Mouse (Mus musculus) lung, postnatal 10 days (tissue): ENCODE measurements around the gene Por.

Experiments
- DNase-seq: peaks from one replicate; pipeline ENCODE4 v3.0.0; 2021

Gene Por

DNA sequence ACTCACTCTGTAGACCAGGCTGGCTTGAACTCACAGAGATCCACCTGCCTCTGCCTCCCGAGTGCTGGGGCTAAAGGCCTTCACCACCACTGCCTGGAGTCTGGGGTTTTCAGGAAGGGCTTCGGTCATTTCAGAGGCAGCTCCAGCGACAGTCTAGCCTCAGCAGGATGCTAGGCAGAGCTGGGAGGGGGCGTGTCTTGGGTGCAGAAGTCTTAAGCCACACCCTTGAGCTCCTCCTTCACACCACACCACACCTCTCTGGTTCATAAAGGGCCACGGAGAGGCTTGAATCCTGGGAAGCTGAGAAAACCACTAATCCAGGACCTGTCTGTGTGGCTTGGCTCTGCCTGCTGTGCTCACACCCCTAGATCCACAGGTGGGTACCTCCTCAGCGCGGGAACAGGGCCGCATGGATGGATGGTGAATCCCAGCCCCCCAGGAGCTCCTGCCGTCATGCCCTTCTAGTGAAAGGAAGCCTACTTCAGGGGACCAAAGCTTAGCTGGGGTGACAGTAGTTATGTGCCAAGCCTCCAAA is at the start of gene Por:
TSS of gene Por (plus strand) at position 293 of the 535 bp plus-strand sequence.
- peak; percentile 63 for DNase-seq

DNA sequence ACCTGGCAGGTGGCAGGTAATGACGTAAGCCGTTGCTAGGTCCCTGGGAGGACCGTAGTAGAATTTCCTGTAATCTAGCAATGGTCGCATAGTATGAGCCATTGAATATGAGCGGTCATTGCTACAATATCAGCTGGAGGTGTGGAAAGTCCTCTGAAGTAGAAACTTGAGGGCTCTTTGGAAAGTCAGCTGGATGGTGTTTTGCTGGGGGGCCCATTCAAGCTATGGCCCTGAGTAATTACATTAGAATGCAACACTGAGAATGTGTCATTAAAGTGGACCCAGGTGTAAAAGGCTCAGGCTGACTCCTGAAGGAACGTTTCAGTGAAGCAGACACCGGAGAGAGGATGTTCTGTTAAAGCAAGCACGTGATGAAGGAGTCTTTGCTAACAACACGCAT is 49.3 kb upstream of the Por start:
- DNase-seq: no peak

DNA sequence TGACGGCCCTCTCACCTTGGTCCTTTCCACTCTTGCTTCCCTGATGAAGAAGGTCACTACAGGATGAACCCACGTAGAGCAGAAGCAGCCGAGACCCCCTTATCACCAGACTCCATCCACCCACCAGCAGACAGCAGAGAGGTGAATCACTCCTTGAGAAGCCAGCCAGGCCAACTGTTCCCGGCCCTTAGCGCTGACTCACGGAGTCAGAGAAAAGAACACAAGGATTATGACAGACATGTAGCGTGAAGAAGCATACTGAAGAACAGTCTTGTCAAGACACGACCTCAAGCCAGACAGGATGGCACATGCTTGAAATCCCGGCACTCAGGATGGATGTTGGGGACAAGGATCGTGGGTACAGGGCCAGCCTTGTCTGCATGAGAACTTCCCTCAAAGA is 48.1 kb upstream of the Por start:
- no peak for DNase-seq

DNA sequence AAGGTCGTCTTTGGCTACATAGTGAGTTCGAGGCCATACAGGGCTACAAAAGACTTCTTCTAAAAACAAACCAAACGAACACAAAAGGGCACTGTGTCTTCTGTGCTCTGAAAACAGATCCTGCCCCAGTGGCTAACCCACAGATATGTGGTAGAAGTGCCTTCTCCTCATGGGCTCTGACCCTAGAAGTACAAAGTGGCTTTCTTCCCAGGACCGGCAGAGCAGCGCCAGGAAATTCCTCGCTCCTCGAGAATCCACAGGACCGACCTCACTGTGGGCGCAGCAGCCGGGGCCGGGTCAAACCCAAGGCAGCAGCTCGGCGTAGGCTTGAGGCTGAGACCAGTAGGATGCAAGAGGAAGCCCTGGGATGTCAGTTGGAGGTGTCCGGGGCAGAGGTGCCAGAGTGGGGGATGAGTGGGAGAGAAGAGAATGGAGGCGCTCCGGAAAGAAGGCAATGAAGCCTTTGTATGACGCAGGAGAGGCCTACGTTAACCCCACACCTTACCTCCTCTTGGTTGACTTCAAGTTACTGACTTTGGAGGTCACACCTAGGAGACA is 46.7 kb upstream of the Por start:
- DNase-seq: no peak

DNA sequence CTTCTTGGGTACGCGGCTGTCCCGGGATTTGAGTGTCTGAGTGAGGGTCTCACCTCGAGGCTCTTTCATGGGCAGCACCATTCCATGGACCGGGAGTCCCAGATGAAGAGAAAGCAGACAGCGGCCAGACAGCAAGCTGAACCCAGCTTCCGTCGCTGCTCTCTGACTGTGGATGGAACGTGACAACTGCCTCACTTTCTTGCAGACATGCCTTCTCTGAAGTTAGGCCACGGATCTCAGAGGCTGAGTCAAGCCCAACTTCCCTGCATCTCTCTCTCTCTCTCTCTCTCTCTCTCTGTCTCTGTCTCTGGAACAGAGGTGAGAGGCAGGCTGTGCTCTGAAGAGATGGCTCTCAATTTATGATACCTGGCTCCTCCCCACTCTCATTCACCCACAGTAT is 40.9 kb upstream of the Por start:
- no peak for DNase-seq

DNA sequence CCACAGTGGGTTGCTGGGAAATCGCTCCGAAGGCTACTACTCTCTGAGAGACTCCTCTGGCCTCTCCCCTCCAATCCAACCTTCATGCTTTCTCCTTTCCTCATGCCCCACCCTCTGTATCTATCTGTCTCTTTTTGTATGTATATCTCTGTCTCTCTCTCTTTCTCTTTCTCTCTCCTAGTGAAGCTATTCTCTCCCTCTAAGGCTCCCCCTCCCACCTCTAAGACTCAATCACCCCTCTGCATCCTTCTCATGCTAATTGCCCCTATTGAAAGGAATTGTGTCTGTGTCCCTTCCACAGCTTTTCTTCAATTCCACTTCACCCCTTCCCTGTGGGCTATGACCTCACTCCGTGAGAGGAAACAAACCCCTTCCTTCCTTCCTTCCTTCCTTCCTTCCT is 40.4 kb upstream of the Por start:
- no peak for DNase-seq

DNA sequence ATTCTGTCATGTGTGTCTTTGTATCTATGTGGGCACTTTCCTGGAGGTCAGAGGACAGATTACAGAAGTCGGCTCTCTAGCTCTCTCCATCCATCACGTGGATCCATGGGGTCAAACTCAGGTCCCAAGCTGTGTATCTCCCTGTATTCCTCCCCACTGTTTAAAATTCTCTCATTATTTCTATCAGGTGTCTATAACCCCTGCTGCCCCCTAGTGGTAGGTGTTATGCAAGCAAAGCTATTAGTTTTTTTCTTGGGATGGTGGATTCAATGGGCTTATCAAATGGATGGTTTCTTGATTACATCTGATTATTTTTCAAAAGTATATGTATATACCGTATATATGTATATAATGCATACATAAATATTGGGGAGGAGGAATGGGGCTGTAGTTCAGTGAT is 39.2 kb upstream of the Por start:
- peak; percentile 80 for DNase-seq

DNA sequence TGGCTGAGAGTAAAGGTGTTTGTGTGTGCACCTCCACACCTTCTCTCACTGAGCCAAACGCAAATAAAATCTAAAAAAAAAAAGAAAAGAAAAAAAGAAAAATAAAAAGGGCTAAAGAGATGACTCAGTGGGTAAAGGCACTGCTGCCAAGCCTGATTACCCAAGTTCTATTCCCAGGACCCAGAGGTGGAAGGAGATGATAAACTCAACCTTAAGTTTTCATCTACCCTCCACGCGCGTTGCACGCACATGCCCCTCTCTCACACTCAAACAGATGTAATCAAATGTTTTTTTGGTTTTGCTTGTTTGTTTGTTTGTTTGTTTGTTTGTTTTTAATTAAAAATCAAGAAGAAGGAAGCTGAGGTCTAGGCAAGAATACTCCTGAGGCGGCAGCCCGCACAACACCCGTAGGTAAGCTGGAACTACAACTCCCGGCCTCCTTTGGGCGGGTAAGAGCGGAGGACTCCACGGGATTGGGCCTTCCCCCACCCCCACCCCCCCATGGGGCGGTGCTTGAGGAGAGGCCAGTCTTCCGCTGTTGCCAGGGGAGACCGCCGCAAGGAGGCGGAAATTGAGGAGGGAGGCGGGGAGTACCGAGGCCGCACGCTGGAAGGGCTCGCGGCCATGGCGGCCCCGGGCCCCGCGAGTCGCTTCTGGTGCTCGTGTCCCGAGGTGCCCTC is 37.6 kb upstream of the Por start, which contains the start of gene Rhbdd2:
TSS of gene Rhbdd2 (plus strand) at position 502 of the 680 bp plus-strand sequence.
- peak; percentile 99 for DNase-seq

DNA sequence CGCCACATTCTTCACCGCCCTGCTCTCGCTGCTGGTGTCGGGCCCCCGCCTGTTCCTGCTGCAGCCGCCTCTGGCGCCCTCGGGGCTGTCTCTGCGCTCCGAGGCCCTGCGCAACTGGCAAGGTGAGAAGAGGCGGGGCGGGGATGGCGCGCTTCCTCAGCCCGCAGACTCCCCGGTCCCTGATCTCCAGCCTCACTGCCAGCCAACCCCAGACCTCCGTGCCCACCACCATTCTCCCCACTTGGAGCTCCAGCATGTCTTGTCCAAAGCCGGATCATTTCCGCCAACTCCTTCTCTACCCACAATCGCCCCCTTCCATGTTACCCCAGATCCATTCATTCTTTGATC is 37.1 kb upstream of the Por start:
- DNase-seq: no peak

DNA sequence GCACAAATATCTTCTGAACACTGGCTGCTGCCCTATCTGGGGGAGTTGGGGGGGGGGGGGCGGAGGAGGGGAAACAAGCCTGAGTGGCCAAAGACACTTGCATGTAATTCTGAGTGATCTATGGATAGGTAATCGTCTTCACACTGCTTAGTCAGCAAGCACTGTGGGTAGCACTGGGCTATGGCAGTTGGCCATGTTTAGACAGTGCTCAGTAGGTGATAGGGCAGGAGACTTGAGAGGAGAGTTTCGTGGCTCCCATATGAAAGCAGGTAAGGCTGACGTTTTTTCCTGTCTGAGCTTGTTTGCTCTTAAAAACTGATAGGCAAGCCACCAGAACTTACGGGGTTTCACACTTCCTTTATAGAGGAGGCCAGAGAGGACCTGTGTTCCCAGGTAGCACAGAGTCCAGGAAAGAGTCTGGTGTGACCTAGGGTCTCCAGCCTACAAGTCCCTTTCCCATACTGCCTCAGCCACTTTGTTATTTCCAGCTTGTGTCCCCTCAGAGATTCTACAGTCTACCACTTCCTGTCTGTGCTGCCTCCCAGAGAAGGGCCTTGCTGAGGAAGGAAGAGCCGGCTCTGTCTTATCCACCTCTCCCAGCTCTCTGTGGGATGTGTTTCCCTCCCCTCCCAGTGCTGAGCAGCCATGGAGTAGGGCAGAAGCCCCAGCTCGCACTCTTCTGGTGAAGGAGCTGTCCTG is 29.9 kb upstream of the Por start:
- no peak for DNase-seq

DNA sequence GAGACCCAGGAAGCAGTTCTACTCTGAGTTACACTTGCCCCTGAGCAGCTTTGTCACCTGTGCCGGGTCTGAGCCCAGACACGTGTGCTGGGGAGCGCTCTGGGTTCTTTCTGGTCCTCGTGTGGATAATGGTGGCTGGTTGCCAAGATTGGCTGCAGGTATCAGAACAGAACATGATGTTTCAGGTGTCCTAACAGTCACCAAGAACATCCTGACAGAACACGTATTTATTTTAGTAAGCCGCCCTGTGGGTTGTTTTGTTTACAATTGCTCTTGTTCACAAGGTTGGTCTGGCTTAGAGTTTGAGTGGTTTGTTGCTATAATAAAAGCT is 29.4 kb upstream of the Por start:
- no peak for DNase-seq

DNA sequence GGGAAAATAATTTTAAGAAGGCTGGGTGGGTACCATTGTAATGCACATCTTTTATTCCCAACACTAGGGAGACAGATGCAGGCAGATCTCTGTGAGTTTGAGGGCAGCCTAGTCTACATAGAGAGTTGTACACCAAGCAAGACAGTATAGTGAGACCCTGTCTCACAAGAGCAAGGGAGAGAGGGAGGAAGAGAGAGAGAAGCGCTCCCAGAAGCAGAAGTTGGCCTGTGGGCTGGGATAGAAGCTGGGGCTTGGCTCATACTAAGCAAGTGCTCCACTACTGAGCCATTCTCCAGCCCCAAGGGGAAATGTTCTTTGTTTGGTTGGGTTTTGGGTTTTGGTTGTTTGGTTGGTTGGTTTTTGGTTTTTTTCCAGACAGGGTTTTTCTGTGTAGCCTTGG is 28.8 kb upstream of the Por start:
- DNase-seq: no peak

DNA sequence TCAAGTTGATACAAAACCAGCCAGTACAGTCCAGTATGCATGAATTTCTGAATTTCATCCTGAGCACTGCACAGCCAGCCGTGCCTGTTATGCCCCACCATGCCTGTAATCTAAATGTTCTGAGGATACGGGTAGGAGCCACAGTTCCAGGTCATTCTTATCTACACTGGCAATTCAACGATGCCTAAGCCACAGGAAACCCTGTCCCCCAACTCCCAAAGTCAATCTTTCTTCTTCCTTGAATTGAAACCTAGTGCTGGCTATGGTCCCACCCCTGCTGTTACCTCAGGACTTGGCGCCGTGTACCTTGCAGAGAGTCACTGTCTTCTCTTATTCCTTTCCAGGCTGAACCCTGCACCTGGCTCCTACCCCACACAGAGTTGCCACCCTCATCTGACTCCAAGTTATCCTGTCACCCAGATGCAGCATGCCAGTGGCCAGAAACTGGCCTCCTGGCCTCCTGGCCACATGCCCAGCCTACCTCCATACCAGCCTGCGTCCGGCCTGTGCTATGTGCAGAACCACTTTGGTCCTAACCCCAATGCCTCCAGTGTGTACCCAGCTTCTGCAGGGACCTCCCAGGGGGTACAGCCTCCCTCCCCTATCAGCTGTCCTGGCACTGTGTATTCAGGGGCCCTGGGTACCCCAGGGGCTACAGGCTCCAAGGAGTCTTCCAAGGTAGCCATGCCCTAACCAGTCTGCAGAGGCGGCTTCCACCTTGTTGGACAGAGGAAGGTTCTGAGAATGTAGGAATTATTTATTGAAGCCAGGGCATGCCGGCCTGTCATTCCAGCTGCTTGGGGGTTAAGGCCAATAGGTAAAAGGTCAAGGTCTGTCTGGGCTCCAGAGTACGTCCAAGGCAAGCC is 26.9 kb upstream of the Por start:
- DNase-seq: no peak

DNA sequence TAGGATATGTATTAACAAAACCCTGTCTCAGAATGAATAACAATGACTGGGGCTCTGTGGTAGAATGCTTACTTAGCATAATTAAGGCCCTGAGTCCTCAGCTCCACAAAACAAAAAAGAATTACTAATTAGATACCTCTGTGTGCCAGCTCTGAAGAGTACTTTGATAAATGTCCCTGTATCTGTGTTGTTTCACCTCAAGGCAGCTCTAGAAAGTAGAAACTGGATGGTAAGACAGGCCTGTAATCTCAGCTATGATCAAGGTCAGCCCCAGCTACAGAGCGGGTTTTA is 26.3 kb upstream of the Por start:
- DNase-seq: no peak

DNA sequence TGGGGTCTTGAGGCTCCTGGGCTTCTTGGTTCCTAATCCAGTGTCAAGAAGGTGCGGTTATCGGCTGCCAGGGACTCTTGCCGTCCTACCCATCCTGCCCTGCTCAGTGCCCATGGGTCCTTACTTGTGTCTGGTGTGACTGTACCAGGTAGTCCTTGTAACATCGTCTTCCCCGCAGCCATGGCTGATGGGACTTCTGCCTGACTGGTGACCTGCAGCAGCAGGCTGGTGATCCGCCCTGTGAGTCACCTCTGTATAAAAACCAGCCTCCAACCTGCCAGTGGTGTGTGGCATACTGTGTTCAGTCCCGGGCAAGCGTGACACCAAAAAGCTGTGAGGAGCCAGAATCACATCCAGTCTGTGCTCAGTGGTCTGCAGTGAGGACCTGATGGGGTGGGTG is 26.0 kb upstream of the Por start:
- no peak for DNase-seq

DNA sequence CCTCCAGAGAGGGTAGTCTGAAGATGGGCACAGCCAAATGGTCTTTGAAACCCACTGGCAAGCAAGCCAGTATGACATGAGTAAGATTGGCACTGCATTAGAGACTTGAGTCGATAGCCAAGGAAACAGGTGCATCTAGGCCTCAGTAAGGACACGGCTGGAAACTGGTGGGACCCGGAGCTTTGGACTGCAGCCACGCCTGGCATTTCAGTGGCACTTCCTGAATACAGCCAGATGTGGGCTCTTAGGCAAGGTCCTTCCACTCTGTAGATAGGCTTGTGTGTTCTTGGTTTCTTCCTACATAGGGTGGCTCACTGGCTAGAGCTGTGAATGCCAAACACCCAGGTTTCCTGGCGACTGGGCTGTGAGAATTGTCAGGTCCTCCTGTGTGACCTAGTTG is 24.5 kb upstream of the Por start:
- no peak for DNase-seq

DNA sequence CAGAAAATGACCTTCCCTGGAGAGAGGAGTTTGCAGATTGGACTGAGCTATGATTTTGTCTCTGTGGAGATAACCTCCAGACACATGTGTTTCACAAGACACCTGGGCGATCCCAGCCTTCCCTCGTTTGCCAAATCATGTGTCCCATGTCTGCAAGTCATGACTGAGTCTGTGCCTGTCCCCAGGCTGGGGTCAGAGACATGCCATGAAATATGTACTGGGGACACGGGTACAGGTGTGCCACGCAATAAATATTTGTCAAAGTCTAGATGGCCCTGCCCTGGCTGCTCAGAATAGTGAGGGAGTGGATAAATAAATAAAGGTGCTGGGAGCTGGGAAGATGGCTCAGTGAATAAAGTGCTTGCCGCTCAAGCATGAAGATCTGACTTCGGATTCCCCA is 23.8 kb upstream of the Por start:
- DNase-seq: no peak

DNA sequence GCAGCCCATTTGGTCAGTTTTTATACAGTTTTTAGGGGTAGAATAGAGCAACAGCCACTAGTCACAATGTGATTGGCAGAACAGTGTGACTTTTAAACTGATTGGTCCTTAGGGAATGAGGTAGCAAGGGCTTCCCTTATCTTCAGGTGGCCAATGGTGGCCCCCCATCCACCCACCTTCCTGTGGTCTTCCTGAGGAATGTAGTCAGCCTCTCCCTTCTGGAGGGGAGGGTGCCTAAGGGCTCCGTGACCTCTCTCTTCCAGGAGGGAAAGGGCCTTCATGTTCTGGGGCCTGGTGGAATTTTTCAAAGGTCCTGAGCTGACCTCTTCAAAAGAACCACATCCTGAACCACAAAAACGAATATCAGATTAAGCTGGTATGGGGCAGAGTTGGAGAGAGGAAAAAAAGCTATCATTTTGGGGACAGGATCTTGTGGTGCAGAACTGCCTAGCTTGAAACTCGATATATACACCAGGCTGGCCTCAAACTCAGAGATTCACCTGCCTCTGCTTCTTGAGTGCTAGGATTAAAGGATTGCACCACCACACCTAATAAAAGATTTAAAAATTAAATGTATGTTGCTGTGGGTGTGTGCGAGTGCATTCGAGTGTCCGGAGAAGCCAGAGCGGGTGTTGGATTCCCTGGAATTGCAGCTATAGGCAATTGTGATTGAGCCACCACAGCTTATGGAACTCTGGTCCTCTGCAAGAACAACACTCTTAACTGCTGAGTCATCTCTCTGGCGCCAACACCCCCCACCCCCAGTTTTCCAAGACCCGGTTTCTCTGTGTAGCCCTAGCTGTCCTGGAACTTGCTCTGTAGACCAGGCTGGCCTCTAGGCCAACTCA is 21.1 kb upstream of the Por start:
- no peak for DNase-seq

DNA sequence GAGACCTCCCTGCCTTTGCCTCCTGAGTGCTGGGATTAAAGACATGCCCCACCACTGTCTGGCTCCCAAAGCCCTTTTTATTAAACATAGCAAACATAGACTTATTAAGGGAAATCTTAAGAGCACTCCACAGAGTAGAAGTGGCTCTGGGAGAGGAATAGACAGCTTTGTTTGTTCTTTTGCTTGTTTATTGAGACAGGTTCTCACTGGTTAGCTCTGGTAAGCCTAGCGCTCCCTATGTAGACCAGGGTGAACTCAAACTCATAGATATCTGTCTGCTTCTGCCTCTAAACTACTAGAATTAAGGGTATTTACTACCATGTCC is 20.6 kb upstream of the Por start:
- no peak for DNase-seq

DNA sequence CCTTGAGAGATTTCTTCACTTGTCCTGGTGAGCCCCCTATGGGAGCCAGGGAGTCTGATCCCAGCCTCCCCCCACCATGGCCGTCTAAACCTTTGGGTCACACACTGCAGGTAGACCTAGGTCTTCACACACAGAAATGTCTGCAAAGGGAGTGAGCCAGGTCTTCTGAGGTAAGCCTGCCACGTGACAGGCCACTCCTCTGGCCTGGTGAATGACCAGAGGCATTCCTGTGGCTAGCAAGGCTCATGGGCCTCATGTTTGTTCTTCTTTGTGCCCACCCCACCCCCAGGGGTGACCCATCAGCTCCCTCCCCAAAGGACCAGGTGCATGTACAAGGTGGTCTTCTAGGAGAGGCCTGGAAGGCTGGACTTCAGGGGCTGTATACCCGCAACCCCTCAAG is 18.3 kb upstream of the Por start:
- peak; percentile 35 for DNase-seq

DNA sequence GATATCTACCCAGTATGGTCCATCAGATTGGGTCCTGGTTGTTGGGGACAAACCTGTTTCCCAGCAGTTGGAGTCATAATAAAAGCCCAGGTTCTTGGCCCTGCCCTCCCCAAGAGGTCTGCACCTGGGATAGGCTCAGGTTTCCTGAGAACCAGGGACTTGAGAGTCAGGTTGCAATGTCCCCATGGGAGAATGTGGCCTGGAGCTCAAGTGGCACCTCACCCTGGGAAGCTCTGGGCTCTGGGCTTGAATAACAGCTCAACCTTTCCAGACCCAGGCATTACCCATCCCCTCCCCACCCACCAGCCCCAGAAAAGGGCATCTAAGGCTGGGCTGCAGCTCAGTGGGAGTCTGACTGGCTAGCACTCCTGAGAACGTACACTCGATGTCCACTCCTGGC is 16.6 kb upstream of the Por start:
- no peak for DNase-seq

DNA sequence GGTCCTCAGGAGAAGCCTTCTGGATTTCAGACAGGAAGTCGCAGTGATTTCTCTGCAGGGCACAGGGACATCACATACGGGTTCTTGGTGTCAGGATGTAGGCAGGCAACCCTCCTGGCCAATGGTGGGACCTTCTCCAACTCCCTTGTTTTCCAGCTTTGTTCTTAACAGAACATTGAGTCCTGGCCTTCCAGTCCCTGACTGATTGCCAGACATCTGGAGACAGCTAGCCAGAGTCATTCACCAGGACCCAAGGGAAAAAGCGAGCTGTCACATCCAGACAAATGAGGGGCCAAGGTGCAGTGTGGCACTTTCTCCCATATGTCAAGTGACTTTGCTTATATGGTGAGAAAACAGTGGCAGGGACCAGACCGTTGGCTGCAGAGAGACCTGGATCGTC is 13.8 kb upstream of the Por start:
- DNase-seq: no peak

DNA sequence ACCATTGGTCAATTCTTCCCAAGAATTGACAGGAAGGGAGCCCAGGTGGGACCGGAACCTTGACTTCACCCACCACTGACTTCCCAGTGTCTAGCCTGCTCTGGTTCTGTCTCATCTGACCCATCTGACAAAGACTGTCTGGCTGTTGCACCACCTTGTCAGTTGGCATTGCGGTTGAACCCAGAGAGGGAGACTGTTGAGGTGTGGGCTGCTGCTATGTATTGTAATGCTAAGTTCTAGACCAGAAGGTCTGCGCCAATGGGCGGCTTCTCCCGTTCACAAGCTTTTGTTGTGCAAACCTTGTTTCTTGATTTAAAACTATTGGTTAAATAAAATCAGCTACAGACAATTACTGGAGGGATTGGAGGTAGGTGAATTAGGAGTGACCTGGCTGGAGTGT is 12.7 kb upstream of the Por start:
- DNase-seq: no peak
